Mouse (Mus musculus): Measurements from ENCODE around the gene Hyal2.

Gene Hyal2

GRCm38 (mm10) chr9:107590058-107590772 is 22.5 kb downstream of the Hyal2 start:
- no peak for DNase-seq (ENCODE audit: low spot score in 2 of 2)

GRCm38 (mm10) chr9:107590773-107591060 is 23.0 kb downstream of the Hyal2 start:
- no peak for DNase-seq (ENCODE audit: low spot score in 2 of 2)

GRCm38 (mm10) chr9:107593101-107593976 is 25.6 kb downstream of the Hyal2 start:
- DNase-seq (ENCODE audit: low spot score in 2 of 2): no peak

- no peak for DNase-seq (ENCODE audit: low spot score in 2 of 2)
Measured at GRCm38 (mm10) chr9:107594281-107595062, 26.7 kb downstream of the Hyal2 start.

- no peak for DNase-seq (ENCODE audit: low spot score in 2 of 2)
Measured at GRCm38 (mm10) chr9:107596619-107597569, 29.1 kb downstream of the Hyal2 start.

- DNase-seq (ENCODE audit: low spot score in 2 of 2): no peak
Measured at GRCm38 (mm10) chr9:107598385-107598784, 30.6 kb downstream of the Hyal2 start.

- DNase-seq (ENCODE audit: low spot score in 2 of 2): no peak
Measured at GRCm38 (mm10) chr9:107599433-107599832, 31.7 kb downstream of the Hyal2 start.

GRCm38 (mm10) chr9:107599842-107600241 is 32.1 kb downstream of the Hyal2 start:
- no peak for DNase-seq (ENCODE audit: low spot score in 2 of 2)

- DNase-seq (ENCODE audit: low spot score in 2 of 2): no peak
Measured at GRCm38 (mm10) chr9:107600745-107601144, 33.0 kb downstream of the Hyal2 start.

- no peak for DNase-seq (ENCODE audit: low spot score in 2 of 2)
Measured at GRCm38 (mm10) chr9:107601275-107601674, 33.5 kb downstream of the Hyal2 start.

- peak; percentile 93 to 95 for DNase-seq (ENCODE audit: low spot score in 2 of 2)
Measured at GRCm38 (mm10) chr9:107602068-107602648, 34.4 kb downstream of the Hyal2 start.

- no peak for DNase-seq (ENCODE audit: low spot score in 2 of 2)
Measured at GRCm38 (mm10) chr9:107603251-107603650, 35.5 kb downstream of the Hyal2 start.

- DNase-seq (ENCODE audit: low spot score in 2 of 2): no peak
Measured at GRCm38 (mm10) chr9:107605041-107605661, 37.4 kb downstream of the Hyal2 start.

- DNase-seq (ENCODE audit: low spot score in 2 of 2): no peak
Measured at GRCm38 (mm10) chr9:107606591-107606990, 38.8 kb downstream of the Hyal2 start.

- no peak for DNase-seq (ENCODE audit: low spot score in 2 of 2)
Measured at GRCm38 (mm10) chr9:107607036-107607435, 39.3 kb downstream of the Hyal2 start.

- no peak for DNase-seq (ENCODE audit: low spot score in 2 of 2)
Measured at GRCm38 (mm10) chr9:107607653-107608245, 40.0 kb downstream of the Hyal2 start.

GRCm38 (mm10) chr9:107608741-107609432 is 41.1 kb downstream of the Hyal2 start, which contains the start of gene Sema3b:
TSS of gene Sema3b (minus strand) at chr9:107609229.
- DNase-seq (ENCODE audit: low spot score in 2 of 2): no peak

GRCm38 (mm10) chr9:107609433-107609830 is 41.7 kb downstream of the Hyal2 start:
- no peak for DNase-seq (ENCODE audit: low spot score in 2 of 2)
